Mouse (Mus musculus) c-Kit-positive CD71-positive TER-119-positive erythroid progenitor cells, embryonic 14.5 days (primary cell): ENCODE data around the gene Fcrla.

Source experiments
- DNase-seq: peaks from one replicate; pipeline ENCODE4 v3.0.0-alpha.2; 2013; ENCODE audit warnings: low spot score

Gene Fcrla

DNA sequence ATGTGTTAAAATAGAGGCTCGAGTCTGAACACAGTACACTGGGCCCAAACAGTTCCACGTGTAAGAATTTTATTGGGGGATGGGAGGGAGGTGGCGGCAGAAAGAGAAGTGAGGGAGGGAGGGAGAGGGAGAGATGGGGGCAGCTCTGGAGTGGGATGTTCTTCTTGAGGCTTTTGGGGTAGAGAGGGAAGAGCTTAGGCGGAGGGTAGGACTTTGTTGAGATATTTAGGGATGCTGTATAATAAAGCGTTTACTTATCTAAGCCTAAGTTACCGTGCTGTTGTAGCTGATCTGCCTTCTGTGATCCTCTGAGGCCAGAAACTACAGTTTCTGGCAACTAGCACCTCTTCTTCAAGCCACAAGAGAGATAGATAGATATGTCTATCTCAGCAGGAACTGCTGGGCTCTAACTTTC is 41.3 kb downstream of the Fcrla start:
- DNase-seq = no peak

DNA sequence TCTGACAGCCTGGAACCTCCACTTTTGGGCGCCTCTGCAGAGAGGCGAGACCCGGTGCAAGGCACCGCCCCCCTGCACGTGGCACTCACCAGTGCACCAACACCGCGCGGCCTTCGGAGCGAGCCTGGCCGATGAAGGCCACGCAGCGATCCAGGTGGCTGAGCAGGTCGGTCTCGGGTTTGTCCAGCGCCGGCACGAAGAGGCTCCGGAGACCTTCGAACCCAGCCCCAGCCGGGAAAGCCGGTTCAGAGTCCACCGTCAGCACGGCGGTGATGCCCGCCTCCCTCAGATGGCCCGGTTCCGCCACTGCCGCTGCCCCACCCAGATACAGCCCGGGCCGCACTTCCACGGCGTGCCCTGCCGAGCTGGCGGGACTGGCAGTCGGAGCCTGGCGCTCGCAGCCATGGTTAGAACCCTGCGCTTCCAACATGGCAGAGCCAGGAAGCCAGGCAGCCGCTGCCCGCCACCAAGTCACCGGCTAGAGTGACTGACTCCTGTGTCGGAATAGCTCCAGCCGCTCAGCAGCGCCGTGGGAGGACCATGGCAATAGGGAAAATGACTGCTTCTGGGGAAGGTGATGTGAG is 42.3 kb downstream of the Fcrla start, which contains the start of the genes Gm26620 and Dusp12:
TSS of gene Gm26620 (plus strand) at position 88 of the 584 bp plus-strand sequence.
TSS of gene Dusp12 (minus strand) at position 563 of the 584 bp plus-strand sequence.
- DNase-seq = peak; percentile 76

DNA sequence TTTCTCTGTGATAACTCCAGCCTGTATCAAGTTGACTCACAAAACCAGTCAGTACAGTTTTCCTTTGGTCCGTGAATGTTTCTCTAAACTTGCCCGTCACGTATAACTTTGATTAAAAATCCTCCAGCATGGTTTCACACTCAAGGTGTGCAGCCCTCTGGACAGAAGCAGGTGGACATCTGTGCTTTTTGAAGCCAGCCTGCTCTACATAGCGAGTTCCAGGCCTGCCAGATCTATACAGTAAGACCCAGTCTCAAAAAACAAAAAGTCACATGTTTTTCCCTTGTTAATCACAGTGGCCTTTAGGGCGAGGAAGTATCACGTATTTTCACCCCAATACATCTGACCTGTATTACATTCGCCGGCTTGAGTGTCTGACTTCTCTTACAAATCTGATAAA is 43.0 kb downstream of the Fcrla start:
- DNase-seq = no peak

DNA sequence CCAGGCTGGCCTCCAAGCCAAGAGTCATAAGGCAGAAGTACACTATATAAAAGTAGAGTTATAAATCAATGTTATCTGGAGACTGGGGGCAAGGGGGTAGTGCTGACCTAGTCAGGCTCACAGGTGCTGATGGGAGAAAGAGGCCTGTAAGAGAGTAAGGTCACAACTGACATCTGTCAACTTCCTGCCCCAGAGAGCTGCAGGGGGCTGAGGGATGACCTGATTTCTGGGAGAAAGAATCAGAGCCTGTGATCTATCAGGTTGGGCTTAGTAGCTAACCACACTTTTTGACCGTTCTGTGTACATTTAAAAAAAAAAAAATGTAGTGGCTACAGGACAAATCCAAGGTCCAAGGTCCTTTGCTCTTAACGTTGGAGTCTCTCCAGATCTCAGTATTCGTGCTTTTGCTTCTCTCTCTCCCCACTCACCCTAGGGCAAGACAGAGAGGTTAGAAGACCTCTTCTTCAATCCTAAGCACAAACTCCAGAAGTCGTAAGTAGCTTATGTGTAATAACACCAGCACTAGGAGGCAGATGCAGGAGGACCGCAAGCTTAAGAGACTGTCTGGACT is 44.4 kb downstream of the Fcrla start:
- no peak for DNase-seq

DNA sequence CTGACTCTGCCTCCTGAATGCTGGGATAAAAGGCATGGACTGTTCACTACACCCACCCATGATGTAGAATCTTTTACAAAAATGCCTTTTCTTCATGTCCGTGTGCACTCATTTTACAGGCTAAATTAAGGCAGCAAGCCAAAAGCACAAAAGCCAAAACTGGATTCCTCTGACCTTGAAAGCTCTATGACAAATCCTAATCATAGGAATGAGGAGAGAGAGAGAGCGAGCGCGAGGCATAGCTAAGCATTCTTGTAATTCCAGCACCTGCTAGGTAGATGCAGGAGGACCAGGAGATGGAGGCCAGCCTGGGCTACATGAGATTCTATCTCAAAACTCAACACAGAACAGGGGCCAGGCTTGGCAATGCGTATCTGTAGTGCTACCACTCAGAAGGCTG is 50.5 kb downstream of the Fcrla start:
- DNase-seq = no peak

DNA sequence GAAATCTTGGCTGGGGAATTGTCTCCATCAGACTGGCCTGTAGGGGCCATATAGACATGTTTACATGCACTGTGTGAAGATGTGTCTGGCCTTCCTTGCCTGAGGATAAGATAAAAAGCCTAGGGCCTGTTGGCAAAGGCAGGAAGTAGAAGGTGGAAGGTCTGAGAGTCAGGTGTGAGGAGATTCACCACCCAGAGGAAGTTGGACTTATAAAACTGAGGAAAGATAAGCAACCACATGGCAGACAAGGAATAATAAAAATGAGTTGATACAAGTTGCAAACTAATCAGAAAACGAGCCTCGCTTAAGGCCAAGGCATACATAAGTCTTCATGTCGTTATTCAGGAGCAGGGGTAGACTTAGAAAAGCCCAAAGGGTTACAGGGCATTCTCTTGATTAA is 51.7 kb downstream of the Fcrla start:
- no peak for DNase-seq

DNA sequence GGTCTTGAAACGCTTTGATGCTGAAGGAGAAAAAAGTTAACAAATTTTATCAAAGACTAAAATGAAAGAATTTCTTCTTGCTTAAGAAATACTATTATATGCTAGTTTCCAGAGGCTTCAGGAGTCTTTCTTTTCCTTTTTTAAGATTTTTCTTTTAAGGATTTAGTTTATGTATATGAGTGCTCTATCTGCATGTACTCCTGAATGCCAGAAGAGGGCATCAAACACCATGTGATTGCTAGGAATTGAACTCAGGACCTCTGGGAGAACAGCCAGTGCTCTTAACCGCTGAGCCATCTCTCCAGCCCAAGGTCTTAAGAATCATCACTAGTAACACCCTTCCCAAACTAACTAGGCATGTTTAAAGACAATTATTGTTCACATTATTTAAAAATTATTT is 55.4 kb downstream of the Fcrla start:
- DNase-seq = no peak

DNA sequence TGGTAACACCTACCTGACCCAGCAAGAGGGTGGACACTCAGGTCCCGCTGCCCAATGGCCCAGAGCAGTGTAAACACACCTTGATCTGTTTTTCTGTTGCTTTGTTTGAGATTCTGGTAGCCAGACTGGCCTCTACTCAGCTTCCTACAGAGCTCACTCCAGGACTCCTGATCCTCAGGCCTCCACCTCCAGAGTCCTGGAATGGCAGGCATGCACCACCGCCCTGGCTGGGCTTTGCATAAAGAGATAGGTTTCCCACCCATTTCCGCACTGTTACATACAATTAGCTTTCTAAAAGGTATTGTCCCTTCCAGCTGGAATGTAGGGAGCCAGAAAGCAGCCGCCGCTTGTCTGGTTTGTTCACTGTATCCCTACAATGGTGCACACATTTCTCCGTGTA is 56.0 kb downstream of the Fcrla start:
- no peak for DNase-seq

DNA sequence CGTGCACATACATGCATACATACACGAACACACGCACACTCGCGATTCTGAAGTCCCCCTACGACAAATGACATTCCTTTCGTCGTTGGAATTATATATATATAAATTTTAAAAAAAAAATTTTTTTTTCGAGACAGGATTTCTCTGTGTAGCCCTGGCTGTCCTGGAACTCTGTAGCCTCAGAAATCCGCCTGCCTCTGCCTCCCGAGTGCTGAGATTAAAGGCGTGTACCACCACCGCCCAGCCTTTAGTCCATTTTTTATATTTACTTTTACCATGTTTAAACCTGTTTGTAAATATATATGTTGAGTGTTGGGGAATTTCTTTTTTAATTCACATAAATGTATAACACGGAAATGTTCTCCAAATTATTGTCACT is 58.5 kb downstream of the Fcrla start:
- DNase-seq = no peak

DNA sequence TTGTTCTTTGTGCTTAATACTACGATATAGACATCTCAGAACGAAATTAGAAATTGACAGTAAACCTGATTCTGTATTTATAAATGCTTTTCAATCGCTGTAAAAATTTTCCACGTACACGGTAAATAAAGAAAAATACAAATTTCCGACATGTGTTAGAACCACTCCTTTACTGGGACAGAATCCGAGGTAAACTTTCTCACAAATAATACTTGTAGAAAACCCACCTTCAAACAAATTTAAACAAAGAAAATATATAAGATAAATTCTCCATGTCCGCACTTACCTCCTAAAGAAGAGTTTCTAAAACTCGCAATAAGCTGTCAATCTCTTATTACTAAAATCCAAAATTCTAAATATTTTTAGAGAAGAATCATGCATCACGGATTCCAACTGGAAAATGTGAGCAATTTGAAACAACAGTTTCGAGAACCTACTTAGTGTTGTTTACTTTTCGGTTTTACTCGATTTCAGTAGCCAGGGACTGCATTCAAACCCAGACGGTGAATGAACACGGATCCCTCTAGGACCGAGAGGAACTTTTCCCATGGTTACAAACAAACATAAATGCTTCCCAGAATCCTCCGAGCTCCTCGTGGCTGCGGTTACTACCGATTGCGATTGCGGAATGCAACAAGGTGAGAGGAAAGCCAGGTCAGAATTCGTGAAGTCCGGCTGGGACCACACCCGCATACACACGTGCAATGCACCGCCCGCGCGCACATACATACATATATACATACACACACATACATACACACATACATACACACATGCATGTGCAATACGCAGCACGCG is 59.1 kb downstream of the Fcrla start:
- peak; percentile 76 for DNase-seq

DNA sequence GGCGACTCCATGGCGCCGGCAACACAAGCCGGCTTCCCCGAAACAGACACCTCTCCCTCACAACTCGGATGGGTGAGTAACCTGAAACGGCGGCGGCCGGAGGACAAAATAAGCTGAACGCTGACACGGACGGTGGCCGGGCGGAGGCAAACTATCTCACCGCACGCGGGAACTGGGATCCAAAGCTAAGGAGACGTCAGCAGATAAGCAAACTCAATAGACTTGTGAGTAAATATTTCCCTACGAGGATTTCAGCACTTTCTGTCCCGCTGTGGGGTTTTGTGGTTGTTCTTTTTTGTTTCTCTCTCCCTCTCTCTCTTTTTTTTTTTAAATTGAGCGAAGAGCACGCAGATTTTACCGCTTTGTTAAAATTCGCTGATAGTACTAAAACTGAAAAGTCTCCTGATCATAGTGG is 59.7 kb downstream of the Fcrla start, which contains the start of gene Atf6:
TSS of gene Atf6 (minus strand) at position 81 of the 415 bp plus-strand sequence.
- peak; percentile 95 for DNase-seq
